Mouse (Mus musculus) c-Kit-positive CD71-negative TER-119-negative erythroid progenitor cells, embryonic 14.5 days (primary cell): ENCODE data around the gene Nit2.
"Not testable (repeated sequence)": the region's sequence is repeated elsewhere in the genome, so short reads cannot be mapped to it uniquely, and the experiment has no call there.

Source experiments
- DNase-seq: peaks from one replicate; pipeline ENCODE4 v3.0.0-alpha.2; 2013; ENCODE audit warnings: low read depth

Gene Nit2

DNA sequence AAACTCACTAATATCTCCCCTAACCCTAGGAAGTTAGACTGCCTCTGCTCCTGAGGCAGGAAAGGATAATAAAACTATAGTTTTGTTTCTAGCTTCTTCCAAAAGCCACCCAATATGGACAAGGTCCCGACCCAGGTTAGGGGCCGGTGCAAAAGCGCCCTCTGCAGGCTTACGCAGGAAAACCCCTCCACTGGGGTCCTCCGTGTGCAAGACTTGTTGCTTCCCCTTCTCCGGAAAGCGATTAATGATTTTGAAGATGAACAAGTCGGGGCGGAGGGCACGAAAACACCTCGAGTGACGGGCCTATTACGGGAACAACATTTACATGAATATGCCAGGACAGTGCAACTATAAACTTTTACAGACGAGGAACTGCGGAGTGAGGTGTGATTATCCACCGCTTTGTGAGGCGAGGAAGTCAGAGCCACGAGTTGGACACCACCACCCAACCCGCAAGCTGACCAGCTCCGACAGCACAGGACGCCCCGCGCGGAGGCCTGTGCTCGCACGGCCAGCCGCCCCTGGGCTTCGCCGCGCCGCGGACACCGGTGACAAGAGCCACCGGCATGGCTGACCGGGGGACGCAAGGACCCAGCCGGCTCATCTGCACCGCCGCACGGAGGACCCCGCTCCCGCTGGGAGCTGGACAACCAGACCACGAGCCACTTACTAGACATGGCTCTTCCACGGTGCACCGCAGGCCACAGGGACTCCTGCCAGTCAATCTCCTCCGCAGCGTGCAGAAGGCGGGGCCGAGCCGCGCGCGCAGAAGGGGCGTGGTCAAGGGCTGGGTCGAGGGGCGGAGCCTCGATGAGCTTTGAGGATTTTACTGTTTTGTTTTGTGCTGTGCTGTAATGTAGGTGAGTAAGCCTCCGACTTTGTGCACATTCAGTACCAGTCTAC lies at the start of gene Nit2:
TSS of gene Nit2 (minus strand) at position 731 of the 903 bp plus-strand sequence.
- peak; percentile 84 for DNase-seq

DNA sequence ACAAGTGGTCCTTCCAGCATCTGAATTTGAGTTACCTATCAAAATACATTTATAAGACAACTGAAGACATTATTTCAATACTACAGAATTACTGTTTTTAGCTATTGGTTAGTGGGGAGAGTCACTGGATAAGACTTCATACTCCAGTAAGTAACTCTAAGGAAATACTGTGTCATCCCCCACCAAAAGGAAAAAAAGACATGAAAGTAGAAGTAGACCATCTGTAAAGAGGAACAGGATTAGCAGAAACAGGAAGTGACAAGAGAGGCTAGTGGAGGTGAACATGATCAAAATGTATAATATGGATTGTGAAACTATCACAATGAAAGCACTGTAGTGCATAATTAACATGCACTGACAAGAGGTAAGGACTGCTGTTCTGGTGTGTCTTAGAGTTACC lies 48.8 kb upstream of the Nit2 start:
- DNase-seq = peak; percentile 23

DNA sequence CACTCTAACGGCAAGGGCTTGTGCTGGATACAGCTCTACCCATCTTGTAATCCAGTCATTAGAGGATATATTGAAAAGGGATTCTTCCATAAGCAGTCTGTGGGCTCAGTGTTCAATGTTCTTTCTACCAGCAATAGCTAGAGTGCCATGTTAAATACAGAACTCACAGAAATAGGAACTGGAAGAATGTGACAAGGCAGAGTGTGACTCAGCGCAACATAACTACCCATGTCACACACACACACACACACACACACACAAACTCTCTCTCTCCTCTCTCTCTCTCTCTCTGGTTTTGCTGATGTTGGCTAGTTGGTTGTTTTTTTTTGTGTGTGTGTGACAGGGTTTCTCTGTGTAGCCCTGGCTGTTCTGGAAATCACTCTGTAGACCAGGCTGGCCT lies 43.9 kb upstream of the Nit2 start:
- DNase-seq = no peak

DNA sequence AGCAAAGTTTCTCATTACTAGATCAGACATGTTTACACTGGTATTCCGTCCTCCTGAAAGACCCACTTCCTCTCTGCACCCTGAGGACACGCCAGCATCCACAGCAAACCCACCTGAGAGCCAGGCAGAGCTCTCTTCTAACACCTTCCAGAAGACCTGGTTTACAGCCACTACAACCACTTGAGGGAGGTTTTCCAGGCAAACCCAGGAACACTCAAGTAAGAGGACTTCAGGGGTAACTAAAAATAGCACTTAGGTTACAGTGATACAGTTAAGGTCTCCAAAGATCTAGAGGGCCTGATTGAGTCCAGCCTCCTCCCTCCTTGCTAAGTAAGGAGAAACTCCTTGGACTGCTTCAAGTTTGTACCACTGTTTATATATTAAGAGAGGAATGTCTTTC lies 41.2 kb upstream of the Nit2 start:
- DNase-seq = no peak

DNA sequence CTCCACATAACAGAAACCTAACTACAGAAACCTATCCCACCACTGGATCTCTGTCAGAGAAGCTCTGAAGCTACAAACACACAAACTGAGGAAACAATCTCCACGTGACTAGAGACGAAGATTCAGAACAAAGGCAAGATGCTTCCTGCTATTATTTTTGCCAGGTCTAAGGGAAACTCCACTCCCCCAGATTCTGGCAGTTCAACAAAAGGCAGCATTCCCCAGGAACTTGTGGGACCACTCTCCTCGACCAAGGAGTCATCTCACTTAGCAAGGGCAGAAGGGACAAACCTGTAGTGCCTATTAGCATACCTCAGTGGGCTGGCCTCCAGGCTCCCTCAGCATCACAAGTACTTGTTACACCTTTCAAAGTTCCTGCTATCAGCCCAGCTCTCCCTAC lies 30.1 kb upstream of the Nit2 start:
- DNase-seq = no peak

DNA sequence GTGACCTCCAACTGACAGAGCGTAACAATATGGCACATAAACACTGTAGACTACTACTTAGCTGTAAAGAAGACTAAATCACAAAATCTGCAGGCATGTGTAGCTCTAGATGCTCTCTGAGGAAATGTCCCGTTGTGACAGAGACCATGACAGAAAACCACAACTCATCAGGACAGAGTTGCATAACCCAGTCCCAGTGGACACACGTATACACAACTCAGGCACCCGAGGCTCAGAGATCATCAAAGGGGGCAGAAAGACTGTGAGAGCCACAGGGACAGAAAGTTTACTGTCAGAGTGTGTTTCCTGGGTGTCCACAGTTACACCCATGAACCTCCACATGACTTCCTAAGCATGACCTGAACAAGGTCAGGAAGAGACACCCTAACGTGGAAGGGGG lies 29.4 kb upstream of the Nit2 start:
- DNase-seq = no peak

DNA sequence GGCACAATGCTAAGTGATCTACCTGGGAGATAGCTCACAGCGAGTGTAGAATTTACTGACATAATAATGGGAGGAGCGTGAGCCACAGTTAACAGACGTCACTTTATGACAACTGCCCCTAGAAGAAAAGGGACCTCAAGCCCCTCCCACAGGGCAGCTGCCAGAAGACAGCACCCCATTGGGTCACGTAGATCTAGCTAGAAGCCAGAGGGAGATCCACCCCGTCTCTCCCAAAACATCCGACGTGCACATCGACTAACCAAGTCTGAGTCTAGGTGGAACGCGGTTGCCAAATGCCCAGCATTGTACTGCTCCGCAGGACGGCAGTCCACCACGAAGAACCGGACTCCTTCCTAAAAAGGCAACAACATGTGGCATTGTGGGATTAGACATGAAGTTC lies 24.1 kb upstream of the Nit2 start:
- DNase-seq = no peak

DNA sequence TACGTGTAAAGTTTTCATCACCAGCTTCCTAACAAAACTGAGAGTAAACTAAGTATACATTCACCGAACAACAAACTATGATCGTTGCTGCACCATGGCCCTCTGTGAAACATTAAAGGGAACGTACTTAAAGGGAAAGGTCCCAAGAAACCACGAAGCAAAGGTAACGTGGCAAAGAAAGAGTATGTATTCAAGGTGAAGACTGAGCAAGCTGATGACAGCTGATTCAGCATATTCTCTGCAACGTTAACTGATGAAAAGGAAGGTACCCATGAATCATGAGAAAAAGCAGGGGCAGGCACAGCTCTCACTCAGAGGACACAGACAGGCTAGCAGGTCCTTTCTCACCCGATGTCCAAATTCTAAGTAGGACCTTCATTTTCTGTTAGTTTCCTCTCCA lies 23.2 kb upstream of the Nit2 start:
- no peak for DNase-seq

DNA sequence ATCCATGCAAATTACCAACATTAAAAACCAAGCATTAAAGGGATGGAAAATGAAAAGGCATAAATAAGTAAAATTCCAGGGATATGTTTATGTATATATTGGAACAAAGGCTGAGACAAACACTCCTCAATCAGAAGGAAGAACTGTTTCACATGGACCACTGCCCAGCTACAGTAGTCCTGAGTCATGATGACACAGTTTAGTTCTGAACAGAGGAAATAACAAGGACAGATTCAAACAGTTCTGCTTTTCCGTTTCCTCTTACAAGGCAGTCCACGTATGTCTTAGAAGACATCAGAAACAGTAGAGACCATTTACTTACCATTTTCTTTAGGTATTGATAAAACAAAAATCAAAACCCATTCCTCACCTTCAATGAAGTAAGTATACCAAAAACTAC lies 22.4 kb upstream of the Nit2 start:
- DNase-seq = no peak

DNA sequence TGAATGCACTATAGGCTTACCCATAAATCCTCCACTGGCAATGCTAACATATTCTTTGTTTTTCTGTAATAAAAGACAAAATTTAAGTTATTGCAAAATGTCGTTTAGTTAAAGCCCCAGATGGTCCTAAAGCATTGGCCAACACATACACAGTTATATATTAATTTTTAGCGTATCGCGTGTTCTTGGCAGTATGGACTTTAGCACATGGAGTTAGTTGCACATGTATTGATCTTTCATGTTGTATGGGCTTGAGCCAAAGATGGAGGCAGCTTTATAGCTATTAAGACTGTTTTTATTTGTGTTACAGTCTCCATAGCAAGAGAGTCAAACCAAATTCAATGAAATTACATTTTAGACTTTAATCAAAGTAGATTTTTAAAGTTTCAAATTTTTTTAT lies 19.5 kb upstream of the Nit2 start:
- DNase-seq = no peak

DNA sequence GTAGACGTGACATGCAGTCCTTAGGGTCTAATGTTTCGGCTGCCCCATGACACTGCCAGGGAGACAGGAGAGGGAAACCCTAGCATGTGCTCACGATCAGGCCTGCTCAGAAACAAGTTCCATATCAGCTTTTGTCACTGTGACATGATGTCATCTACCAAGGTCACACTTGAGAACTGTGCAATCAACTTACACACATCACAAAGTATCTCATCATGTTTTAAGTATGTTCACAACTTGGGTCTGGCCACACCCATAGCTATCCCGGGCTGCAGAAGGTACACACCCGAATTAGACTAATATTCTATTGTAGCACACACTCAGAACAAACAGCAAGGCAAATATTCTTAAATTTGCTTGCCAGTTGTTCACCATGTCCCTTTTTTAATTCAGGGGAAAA lies 14.9 kb upstream of the Nit2 start:
- no peak for DNase-seq

DNA sequence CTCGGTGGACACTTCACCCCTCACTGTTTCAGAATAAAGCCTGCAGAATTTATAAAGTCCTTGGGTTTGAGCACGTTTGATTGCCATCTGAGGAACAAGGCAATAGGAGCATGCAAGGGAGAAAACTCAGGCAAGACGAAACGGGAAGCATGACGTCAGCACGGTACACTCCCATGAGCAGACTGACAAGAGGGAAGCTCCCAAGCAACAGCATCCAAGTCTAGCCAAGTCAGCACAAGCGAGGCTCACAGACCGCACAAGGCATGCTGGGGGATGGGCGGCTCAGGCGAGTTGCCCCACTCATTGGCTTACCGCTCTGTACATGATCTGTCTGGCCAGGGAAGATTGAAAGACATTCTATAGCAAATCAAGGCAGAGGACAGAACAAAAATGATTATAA lies 14.0 kb upstream of the Nit2 start:
- DNase-seq = no peak

DNA sequence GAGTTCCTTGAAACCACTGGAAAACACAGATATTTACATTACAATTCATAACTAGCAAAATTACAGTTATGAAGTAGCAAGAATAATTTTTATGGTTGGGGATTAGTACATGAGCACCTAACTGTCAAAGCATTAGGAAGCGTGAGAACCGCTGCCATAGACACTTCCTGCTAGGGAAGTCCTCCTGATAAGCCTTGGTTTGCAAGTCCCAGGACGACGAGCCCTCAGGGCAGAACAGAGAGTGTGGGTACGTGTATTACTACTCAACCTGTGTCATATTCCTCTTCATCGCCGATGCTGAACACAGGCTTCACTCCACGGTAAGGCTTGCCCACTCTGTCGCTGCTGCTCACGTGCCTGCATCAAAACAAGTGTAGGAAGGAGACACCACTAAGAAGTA lies 10.5 kb upstream of the Nit2 start:
- DNase-seq = no peak

DNA sequence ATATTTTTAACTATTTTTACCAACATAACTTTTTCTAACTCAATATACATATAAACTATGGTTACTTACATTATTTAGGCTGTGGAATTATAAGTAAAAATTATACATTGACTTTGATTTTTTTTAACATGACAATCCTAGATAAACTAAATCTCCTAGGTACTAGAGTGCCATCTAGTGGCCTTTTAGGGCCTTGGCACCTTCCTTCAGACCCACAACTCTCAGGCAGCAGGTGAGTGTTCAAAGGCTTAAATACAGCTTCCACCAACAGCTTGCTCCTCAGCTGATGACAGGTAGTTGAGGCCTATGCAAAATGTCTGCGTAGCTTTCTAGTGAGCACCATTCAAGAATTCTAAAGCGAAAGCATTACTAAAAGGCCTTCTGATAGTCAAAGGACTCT lies 10.1 kb upstream of the Nit2 start:
- peak; percentile 25 for DNase-seq

DNA sequence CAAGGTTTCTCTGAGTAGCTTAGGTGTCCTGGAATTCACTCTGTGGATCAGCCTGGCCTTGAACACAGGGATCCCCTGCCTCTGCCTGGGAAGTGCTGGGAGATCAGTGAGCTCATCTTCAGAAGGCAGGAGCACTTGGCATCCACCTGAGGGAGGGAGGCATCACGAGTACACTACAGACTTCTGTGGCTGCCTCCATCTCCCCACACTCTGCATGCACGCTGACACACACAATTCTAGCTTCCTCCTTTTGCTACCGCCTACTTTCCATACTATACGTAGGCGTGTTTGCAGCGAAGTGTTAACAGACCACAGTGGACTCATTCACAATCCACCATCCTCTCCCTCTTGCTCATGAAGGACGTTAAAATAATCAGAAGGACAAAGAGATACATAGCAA lies 9.1 kb upstream of the Nit2 start:
- no peak for DNase-seq

DNA sequence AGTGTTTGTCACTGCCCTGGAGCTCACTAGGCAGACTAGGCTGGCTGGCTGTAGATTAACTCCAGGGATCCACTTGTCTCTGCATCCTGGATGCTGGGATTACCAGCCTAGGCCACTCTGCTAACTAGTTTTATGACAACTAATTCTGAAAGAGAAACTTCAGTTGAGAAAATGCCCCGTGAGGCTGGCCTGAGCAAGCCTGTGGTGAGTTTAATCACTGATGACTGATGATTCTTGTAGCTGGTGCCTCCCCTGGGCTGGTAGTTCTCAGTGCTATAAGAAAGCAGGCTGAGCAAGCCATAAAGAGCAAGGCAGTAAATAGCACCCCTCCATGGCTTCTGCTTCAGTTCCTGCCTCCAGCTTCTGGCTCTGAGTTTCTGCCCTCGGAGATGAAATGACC lies 8.6 kb upstream of the Nit2 start:
- no peak for DNase-seq

DNA sequence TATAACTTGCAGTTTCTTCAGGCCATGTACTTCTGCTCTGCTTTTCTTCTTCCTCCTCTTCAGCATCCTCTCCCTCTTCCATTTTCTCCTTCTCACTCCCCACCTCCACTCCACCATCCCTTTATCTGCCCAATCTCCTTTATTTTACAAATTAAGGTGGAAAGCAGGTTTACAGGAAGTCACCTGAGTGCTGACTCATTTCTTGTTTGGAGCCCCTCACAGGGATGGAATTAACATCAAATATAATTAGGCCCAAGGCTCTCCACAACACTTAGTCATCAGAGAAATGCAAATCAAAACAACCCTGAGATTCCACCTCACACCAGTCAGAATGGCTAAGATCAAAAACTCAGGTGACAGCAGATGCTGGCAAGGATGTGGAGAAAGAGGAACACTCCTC lies 7.3 kb upstream of the Nit2 start:
- DNase-seq = not testable (repeated sequence)

DNA sequence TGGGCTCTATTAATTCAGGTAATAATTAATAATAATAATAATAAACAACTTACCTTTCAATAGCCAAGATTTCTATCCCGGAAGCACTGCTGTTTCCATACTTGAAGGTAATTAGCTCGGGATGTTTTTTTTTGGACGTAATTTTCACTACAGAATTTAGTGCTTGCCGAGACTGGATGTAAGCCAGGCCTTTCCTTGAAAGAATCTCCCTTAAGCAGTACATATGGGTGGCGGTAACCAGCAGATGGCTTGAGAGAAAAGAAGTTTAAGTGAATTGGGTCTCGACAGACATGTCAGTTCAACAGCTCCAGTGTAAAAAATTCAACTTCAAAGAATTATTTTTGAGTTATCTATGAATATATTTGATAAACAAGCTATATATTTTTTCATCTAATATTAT lies 4.4 kb upstream of the Nit2 start:
- DNase-seq = no peak

DNA sequence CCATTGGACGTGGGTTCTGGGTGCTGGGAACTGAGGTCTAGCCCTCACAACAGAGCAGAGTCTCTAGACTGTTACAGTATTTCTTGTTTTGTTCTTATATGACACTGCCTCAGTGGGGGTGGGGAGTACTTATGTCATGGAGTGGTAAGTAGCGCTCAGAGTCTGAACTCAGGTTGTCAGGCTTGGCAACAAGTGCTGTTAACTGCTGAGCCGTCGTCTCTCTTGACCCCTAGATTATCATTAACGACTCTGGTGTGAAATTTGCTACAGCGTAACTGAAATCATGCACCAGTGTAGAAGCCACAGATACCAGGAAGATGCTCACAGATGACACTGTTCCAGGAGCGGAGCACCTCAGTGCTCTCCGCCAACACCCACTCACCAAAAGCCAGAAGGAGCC lies 4.0 kb upstream of the Nit2 start:
- DNase-seq = no peak

DNA sequence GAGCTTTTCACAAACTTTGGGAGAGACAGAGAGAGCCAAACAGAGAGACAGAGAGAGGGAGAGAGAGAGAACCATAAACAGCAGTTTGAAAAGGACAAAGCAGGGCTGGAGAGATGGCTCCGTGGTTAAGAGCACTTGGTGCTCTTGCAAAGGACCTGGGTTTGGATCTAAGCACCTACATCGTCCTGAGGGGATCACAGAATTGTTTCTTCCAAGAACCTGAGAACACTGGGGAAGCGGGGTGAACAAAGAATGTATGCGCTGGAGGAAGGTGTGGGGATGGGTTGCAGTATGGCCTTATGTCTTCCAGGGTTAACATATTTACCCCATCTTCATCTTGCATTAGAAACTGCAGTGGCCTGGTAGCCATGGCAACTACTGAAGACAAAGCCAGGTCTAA lies 1.1 kb upstream of the Nit2 start:
- DNase-seq = no peak

DNA sequence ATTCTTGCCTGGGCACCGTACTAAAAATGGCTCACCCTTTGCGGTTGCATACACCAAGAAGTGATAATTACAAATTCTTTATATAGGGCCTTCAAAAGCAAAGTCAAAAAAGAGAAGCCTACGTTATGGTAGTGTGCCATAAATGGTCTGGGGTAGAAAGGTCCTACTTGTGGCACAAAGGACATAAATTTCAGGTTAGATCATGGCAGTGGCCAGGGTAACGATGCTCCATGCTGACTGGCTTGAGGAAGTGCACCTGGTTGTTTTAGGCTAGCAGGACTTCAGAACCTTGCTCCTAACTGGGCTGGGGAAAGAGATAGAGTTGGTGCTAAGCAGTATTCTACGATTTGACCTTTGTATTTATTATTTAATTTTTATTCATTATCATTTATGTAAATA lies 372 bp upstream of the Nit2 start:
- DNase-seq = no peak

DNA sequence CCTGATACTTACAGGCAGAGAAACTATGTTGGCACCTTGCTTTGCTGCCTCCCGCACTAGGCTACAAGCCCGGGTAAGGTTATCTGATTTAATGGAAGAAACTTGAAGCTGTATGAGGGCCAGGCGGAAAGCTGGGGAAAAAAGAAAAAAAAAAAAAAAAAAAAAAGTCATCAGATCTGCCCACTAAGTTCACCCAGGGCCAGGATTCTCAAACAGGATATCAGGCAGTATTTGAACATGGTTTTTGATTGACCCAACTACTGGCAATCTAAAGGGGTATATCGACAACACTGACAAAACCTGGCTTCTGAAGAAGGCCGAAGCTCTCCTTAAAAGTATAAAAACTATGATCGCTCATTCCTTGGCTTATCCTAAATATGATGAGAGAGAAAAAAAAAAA lies 1.1 kb downstream of the Nit2 start:
- no peak for DNase-seq

DNA sequence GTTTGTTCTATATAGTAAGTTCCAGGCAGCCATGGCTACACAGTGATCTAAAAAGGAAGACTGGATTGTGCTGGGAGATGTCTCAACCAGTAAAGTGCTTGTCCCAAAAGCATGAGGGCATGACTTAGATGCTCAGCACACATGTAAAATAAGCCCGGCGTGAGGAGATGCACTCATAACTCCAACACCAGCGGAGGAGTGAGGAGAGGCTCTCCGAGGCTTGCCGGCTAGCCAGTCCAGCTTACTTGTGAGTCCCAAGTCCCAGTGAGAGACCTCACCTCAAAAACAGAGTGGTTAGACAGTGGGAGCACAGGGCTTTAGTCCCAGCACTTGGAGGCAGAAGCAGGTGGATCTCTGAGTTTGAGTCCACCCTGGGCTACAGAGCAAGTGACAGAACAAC lies 2.0 kb downstream of the Nit2 start:
- DNase-seq = no peak

DNA sequence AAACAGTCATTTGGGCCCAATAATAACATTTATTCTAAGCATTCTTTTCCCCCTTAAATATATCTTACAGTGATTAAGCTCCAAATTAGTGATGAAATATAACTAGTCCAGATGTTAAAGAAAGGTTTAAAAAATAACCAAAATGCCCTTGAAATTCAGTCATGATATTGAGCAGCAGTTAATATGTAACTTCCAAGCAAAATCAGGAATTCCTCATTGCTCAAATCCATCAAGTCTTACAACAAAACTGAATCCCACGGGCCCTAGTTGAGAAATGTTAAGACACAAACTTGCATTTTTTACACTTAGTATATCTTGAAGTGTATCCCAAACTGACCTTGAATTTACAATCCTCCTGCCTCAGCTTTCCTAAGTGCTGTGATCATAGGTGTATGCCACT lies 3.4 kb downstream of the Nit2 start:
- DNase-seq = no peak
